Mouse (Mus musculus): Measurements from ENCODE around the gene Wdr62.
"Not testable (repeated sequence)": the region's sequence is repeated elsewhere in the genome, so short reads cannot be mapped to it uniquely, and the experiment has no call there.

Wdr62 gene

DNA sequence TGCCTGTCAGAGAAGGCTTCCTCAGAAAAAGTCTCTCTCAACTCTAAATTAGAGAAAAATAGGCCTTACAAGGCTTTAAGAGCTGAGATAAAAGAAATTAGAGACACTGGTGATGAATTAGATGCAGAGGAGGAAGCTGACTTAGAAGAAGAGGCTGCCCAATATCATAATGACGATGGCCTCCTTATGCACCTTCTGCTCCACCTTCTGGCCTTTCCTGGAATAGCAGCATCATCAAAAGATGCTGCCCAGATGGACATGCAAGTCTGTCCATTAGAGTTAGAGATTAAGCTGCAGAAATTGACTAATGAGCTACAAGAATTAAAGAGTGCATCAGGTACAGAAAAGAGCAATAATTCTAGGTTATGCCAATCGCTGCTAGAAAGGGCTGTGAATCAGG is 74.8 kb downstream of the Wdr62 start:
- peak; percentile 61 for DNase-seq (ENCODE audit: low read depth)

GRCm38 (mm10) chr7:30204380-30204779 is 75.8 kb downstream of the Wdr62 start:
- no peak for DNase-seq (ENCODE audit: low read depth)

DNA sequence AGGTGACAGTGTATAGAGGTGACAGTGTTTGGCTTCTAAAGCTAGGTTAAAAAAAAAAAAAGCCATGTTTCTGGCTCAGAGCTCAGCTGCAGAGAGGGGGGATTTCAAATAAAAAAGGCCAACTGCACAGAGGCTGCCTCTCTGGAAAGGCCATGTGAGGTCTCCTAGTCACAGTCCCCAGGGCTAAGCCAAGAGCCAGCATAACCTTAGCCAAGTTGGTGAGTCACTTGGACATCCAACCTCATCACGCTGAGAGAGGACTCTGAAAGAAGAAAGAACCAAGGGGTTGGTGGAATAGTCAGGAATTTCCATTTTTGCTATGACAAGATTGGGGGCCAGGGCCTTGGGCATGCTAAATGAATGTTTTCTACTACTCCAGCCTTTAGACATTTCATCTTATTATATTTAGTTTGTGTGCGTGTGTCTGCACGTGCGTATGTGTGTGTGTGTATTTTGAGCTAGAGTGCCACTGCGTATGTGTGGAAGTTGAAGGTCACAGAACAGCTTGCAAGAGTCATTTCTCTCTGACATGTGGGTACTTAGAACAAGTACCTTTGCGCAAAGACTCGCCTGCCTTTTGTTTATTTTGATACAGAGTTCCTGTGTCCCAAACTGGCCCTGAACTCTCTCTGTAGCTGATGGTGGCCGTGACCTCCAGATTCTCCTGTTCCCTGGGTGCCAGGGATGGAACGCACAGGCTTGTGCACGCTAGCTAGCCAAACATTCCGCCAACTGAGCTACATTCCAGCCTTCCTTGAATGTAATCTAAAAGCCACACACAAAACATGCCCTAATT is 77.1 kb downstream of the Wdr62 start:
- no peak for DNase-seq (ENCODE audit: low read depth)

- not testable (repeated sequence) for DNase-seq (ENCODE audit: low read depth)
These were observed 79.6 kb downstream of the Wdr62 start for GRCm38 (mm10) chr7:30200661-30201060.

DNA sequence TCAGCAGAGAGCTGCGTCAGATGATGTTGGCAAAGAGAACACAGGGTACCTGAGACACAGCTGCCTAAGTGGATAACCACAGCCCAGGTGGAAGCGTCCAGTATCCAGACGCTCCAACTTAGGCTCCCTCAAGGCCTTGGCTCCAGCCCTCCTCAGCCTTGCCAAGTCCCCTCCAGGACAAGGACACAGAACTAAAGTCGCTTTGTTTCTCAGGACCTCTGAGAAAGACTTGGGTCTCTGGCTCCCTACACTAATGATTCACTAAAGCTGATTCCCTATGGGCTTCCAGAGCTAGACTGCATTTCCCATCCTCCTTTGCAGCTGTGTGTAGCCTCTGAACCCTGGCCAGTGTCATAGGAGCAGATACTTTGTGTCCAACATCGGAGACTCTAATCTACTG is 80.0 kb downstream of the Wdr62 start:
- DNase-seq (ENCODE audit: low read depth), result no peak

GRCm38 (mm10) chr7:30199498-30200139 is 80.6 kb downstream of the Wdr62 start:
- DNase-seq (ENCODE audit: low read depth), result no peak

GRCm38 (mm10) chr7:30198481-30198971 is 81.7 kb downstream of the Wdr62 start, which contains the start of gene Capns1:
Capns1 (minus strand) TSS chr7:30198811.
- peak; percentile 85 for DNase-seq (ENCODE audit: low read depth)

DNA sequence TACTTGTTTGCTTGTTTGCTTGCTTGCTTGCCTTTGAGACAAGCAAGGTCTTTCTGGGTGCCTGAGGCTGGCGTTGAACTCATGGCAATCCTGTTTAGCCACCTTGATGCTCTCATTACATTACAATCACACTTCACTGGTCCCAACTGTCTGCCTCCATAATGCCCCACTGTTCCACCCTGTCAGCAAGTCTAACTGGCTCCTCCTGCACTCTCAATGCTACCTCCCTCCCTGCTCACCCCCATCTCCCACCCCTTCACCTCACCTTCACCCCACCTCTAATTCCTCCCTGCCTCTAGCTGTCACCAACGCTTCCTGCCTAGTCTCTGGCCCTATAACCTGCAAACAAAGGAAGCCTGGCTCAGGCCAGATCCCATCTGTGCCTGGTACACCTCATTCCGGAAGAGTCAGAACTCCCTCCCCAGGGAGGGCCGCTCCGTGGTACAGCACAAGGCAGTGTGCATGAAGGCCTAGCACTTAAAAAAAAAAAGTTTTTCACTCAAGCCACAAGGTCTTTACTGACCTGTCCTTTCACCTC is 82.6 kb downstream of the Wdr62 start:
- no peak for DNase-seq (ENCODE audit: low read depth)

DNA sequence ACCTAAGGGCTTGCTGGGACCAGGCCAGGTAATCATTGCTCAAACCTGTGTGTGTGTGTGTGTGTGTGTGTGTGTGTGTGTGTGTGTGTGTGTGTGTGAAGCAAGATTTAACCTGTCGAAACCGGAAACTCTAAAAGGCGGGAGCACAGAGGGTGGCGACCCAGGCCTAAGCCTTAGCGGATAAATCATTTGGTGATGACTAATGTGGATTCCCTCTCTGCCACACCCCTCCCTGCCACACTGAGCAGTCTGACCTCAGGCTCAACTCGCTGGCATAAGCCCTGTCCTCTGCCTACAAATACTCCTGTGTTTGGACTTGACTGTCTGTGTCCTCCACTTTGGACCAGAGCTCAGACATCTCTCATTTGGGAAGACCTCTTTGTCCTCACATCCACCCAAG is 84.0 kb downstream of the Wdr62 start:
- no peak for DNase-seq (ENCODE audit: low read depth)

GRCm38 (mm10) chr7:30195461-30195860 is 84.8 kb downstream of the Wdr62 start:
- no peak for DNase-seq (ENCODE audit: low read depth)

GRCm38 (mm10) chr7:30194884-30195283 is 85.3 kb downstream of the Wdr62 start:
- peak; percentile 95 for DNase-seq (ENCODE audit: low read depth)

DNA sequence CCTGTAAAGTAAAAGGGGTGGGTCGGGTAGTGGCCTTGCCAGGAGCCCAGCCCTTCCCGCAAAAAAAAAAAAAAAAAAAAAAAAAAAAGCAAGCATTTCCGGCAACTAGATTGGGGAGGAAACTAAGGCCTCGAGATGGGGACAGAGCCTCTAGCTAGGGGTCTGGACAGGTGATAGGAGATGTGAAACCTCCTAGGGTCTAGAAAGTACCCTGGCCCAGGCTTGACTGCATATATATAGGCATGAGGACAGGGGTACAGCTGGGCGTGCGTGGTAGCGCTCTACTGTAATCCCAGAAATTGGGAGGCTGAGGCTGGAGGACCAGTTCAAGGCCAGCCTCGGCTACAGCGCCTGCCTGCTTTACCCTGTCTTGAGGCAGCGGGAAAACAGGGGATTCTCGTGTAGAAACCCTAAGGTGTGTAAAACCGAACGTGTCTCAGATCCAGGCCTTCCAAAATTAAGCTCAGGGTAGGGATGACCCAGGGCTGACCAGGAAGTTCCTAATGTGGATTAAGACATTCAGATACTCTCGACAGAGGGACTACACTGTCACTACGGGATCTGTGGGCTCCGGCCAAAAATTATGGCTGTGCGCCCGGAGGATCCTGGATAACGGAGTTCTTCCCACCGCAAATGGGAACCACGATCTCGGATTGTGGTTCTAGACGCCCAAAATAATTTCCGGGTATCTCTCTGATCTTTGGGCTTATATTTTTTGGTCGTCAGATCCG is 86.0 kb downstream of the Wdr62 start:
- no peak for DNase-seq (ENCODE audit: low read depth)

DNA sequence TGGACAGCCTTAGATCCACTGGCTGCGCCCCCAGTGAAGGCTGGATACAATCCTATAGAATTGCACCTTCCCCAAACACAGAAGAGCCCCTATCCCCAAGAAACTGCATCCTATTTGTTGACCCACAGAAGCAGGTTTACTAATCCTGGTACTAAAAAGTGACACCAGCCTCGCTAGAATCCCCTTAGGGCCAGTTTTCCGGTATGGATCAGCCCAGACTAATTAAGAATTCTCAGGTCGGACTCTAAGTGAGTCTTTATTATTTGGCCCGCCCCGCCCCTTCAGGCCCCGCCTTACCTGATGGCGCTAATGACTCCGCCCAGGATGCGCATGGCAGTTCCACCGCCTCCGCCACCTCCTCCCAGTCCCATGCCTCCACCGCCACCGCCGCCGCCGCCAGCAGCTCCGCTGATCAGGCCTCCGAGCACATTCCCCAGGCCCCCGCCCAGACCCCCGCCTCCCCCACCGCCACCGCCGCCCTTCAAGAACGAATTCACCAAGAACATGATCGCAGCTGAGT is 86.6 kb downstream of the Wdr62 start:
- peak; percentile 83 for DNase-seq (ENCODE audit: low read depth)

DNA sequence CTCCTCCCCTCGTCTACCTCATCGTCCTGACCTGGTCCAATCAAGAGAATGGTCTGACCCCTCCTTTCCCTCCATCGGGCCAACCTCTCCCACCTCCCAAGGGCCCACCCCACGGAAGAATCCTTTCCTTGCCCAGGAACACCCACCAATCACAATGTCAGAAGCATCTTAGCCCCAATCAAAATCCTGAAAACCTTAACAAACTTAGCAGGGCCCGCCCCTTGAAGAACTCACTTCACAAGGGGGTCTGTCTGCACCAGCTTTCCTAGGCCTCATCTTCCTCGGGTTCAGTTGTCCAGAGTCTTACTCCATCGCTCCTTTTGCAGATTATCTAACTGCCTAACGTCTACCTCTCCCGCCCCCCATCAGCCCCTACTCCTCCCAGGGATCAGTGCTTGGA is 87.2 kb downstream of the Wdr62 start:
- no peak for DNase-seq (ENCODE audit: low read depth)

DNA sequence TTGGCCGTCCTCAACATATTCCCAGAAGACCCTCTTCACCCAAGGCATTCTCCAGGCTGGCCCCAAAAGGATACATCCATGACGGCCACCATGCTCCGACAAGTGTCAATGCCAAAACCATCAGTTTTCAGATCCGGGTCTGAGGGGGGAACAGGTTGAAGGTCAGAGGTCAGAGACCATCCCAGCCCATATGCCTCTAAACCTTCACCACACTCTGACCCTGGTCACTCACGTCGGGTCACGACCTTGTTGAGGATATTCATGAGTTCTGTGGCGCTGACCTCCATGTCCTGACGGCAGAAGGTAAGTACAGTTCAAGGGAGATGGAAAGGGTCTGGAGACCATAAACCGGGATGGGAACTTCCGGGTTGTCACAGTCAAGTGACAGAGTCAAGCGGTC is 88.1 kb downstream of the Wdr62 start:
- DNase-seq (ENCODE audit: low read depth), result no peak
